Mouse (Mus musculus): Measurements from ENCODE around the gene Srsf11.

The Srsf11 gene

GRCm38 (mm10) chr3:157979619-157980018 lies 56.8 kb downstream of the Srsf11 start:
- DNase-seq (ENCODE audit: low spot score), result no peak

- DNase-seq (ENCODE audit: low spot score), result no peak
Observed at GRCm38 (mm10) chr3:157973236-157973635, 63.2 kb downstream of the Srsf11 start.

GRCm38 (mm10) chr3:157971151-157971550 lies 65.3 kb downstream of the Srsf11 start:
- no peak for DNase-seq (ENCODE audit: low spot score)
